9 mouse cellular contexts compared by ENCODE assay signal in genomic region chr7:46770706-46771105, GRCm38 (mm10). TPM values are rescaled to one million over a fixed set of nuclear protein-coding genes. Genes with fewer than 3 reads are reported as not detected.
DNase-seq lines count a peak whose midpoint lies in the region; ATAC-seq and TF ChIP-seq lines count a peak whose summit lies in the region.
"Had no signal": no experiment of that assay in that cellular context is flagged by ENCODE, and none has a peak within 500 bp of the region (broad histone marks: within the 10 kb centered on the region; RNA-seq: fewer than 3 reads in every experiment).

No protein-coding gene starts in this region.

- no peaks in the 10 kb centered on the region for H3K27me3 ChIP-seq in heart, postnatal 0 days (ENCODE audit: control insufficient read depth, insufficient read depth, low read length)
- H3K27me3 ChIP-seq: heart, embryonic 15.5 days had no signal

- WGBS in heart, postnatal 0 days, result 52% methylated on average over 4 of the region's 4 CpGs

- no peaks in the 10 kb centered on the region for H3K4me1 ChIP-seq in heart, postnatal 0 days (ENCODE audit: control insufficient read depth, insufficient read depth)
- H3K4me1 ChIP-seq: heart, embryonic 15.5 days had no signal

- peak; percentile 62; the same call in 1 of the 2 replicates for ATAC-seq in heart, postnatal 0 days (ENCODE audit: insufficient read depth, low read depth)
- peak; percentile 95 for ATAC-seq in megakaryocyte progenitor cell, adult 5-6 weeks (replicated peaks; ENCODE audit: poor library complexity)

- no peaks in the 10 kb centered on the region for H3K9me3 ChIP-seq in heart, postnatal 0 days (replicated peaks; ENCODE audit: control insufficient read depth, low read length)
- H3K9me3 ChIP-seq: heart, embryonic 15.5 days had no signal

- peak; percentile 8 for DNase-seq in spleen, adult 12 weeks (ENCODE audit: low spot score)
- DNase-seq in spleen, postnatal 4 days (ENCODE audit: low spot score in 2 of 2), result no peak
- peak; percentile 66 for DNase-seq in WW6 (ENCODE audit: low read depth, low spot score)
- peak; percentile 80 to 81 for DNase-seq in cerebellum, postnatal 14 days
- peak; percentile 52 for DNase-seq in heart, postnatal 0 days (ENCODE audit: low spot score)
- peak; percentile 17 to 58 for DNase-seq in layer of hippocampus, postnatal 25 days (ENCODE audit: extremely low spot score in 1 of 2, low spot score in 1 of 2)
- DNase-seq in thymus, postnatal 4 days, result peak; percentile 60

- H3K27ac ChIP-seq in heart, postnatal 0 days (ENCODE audit: low read depth), result no peak overlapping the region
- H3K27ac ChIP-seq: heart, embryonic 15.5 days had no signal

- peak; percentile 98 for TF ChIP-seq CTCF in heart, postnatal 0 days (IDR thresholded peaks at IDR 0.05; ENCODE audit: low read depth)

- no peak overlapping the region for H3K4me3 ChIP-seq in heart, postnatal 0 days (ENCODE audit: low read depth, low read length)
- H3K4me3 ChIP-seq: heart, embryonic 15.5 days had no signal

- H3K9ac ChIP-seq in heart, postnatal 0 days (replicated peaks; ENCODE audit: low read depth, low read length), result no peak overlapping the region
- H3K9ac ChIP-seq: heart, embryonic 15.5 days had no signal

- H3K36me3 ChIP-seq in heart, postnatal 0 days (replicated peaks; ENCODE audit: control insufficient read depth, insufficient read depth, low read length), result peaks cover 72% of the 10 kb centered on the region

- H3K4me2 ChIP-seq in heart, postnatal 0 days (ENCODE audit: low read depth, low read length), result no peak overlapping the region
- H3K4me2 ChIP-seq: heart, embryonic 15.5 days had no signal

- TF ChIP-seq EP300 in heart, postnatal 0 days (IDR thresholded peaks at IDR 0.05; ENCODE audit: low read depth), result no peak

RNA-seq across cellular contexts. Expression of gene Saa2, which starts 19.1 kb away (rescaled TPM):
- not detected in 2 replicates for total RNA-seq in heart, postnatal 0 days (2014; rRNA removed; ENCODE audit: low replicate concordance)
- not detected in 2 replicates for polyA plus RNA-seq in heart, postnatal 0 days (2015; fragmentation: Nextera tagmentation; extraction: Ambion mirVana)
- not detected for total RNA-seq in layer of hippocampus, postnatal 25 days (2021)
- total RNA-seq in megakaryocyte progenitor cell, adult 5-6 weeks (2015), result not detected in 2 replicates
- not detected in 2 replicates for total RNA-seq in megakaryocyte progenitor cell, adult 5-6 weeks (2017)
- polyA plus RNA-seq: heart, embryonic 15.5 days had no signal

RNA-seq across cellular contexts. Expression of gene Hps5, which starts 25.2 kb away (rescaled TPM):
- total RNA-seq in heart, postnatal 0 days (2014; rRNA removed; ENCODE audit: low replicate concordance), result 7.9 and 23.9 TPM in 2 replicates
- polyA plus RNA-seq in heart, postnatal 0 days (2015; fragmentation: Nextera tagmentation; extraction: Ambion mirVana), result 5.6 and 6.3 TPM in 2 replicates
- 10 to 100 TPM; 12.2 to 18.4 TPM for total RNA-seq in layer of hippocampus, postnatal 25 days (2021)
- total RNA-seq in megakaryocyte progenitor cell, adult 5-6 weeks (2015), result 13.5 and 17.5 TPM in 2 replicates
- total RNA-seq in megakaryocyte progenitor cell, adult 5-6 weeks (2017), result 25.5 and 29.0 TPM in 2 replicates

RNA-seq across cellular contexts. Expression of gene Gtf2h1, which starts 25.2 kb away (rescaled TPM):
- total RNA-seq in heart, postnatal 0 days (2014; rRNA removed; ENCODE audit: low replicate concordance), result 29.0 and 40.4 TPM in 2 replicates
- 22.8 and 24.0 TPM in 2 replicates for polyA plus RNA-seq in heart, postnatal 0 days (2015; fragmentation: Nextera tagmentation; extraction: Ambion mirVana)
- 10 to 100 TPM; 38.8 to 39.9 TPM for total RNA-seq in layer of hippocampus, postnatal 25 days (2021)
- 54.7 and 58.1 TPM in 2 replicates for total RNA-seq in megakaryocyte progenitor cell, adult 5-6 weeks (2015)
- 82.4 and 105 TPM in 2 replicates for total RNA-seq in megakaryocyte progenitor cell, adult 5-6 weeks (2017)

RNA-seq across cellular contexts. Expression of gene Saa1, which starts 27.9 kb away (rescaled TPM):
- total RNA-seq in heart, postnatal 0 days (2014; rRNA removed; ENCODE audit: low replicate concordance), result not detected in 2 replicates
- polyA plus RNA-seq in heart, postnatal 0 days (2015; fragmentation: Nextera tagmentation; extraction: Ambion mirVana), result not detected in 2 replicates
- not detected for total RNA-seq in layer of hippocampus, postnatal 25 days (2021)
- total RNA-seq in megakaryocyte progenitor cell, adult 5-6 weeks (2015), result not detected in 2 replicates
- not detected in 2 replicates for total RNA-seq in megakaryocyte progenitor cell, adult 5-6 weeks (2017)
- polyA plus RNA-seq: heart, embryonic 15.5 days had no signal

RNA-seq across cellular contexts. Expression of gene Saa4, which starts 38.3 kb away (rescaled TPM):
- not detected in 2 replicates for total RNA-seq in heart, postnatal 0 days (2014; rRNA removed; ENCODE audit: low replicate concordance)
- not detected in 2 replicates for polyA plus RNA-seq in heart, postnatal 0 days (2015; fragmentation: Nextera tagmentation; extraction: Ambion mirVana)
- total RNA-seq in layer of hippocampus, postnatal 25 days (2021), result not detected
- not detected in 2 replicates for total RNA-seq in megakaryocyte progenitor cell, adult 5-6 weeks (2015)
- not detected in 2 replicates for total RNA-seq in megakaryocyte progenitor cell, adult 5-6 weeks (2017)
- polyA plus RNA-seq: heart, embryonic 15.5 days had no signal

Comparison
In these comparisons a context has a peak if more than half of its experiments do, and no peak if none do; other contexts are left out.
1. DNase-seq: peak in spleen, adult 12 weeks (single experiment), WW6 (single experiment), cerebellum, postnatal 14 days (2 of 2), heart, postnatal 0 days (single experiment), layer of hippocampus, postnatal 25 days (2 of 2) and thymus, postnatal 4 days (single experiment); none in spleen, postnatal 4 days (0 of 2).